Mouse (Mus musculus): Measurements from ENCODE around the gene Marc1. TPM values are rescaled to one million over a fixed set of nuclear protein-coding genes. Genes with fewer than 3 reads are reported as not detected.

The Marc1 gene
- total RNA-seq, 1 experiment from 2014 or later = not detected

DNA sequence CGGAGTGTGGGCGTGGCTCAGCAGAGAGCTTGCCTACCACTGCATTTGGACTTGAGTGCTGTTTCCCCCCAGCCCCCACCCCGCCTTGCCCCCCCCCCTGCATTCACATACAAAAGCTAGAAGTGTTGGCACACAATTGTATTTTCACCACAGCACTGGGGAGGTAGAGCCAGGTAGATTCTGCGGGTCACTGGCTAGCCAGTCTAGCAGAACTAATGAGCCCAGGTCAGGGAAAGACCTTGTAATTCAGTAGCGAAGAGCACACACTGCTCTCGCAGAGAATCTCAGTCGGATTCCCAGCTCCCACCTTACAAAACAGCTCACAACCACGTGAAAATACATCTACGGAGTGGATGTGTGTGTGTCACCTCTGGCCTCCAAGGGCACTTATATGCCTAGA is 35.8 kb downstream of the Marc1 start:
- no peak for ATAC-seq (replicated peaks; ENCODE audit: low read depth, poor library complexity, severe bottlenecking)

GRCm38 (mm10) chr1:184771891-184772249 is 39.2 kb downstream of the Marc1 start:
- ATAC-seq (replicated peaks; ENCODE audit: low read depth, poor library complexity, severe bottlenecking) = peak; percentile 34

DNA sequence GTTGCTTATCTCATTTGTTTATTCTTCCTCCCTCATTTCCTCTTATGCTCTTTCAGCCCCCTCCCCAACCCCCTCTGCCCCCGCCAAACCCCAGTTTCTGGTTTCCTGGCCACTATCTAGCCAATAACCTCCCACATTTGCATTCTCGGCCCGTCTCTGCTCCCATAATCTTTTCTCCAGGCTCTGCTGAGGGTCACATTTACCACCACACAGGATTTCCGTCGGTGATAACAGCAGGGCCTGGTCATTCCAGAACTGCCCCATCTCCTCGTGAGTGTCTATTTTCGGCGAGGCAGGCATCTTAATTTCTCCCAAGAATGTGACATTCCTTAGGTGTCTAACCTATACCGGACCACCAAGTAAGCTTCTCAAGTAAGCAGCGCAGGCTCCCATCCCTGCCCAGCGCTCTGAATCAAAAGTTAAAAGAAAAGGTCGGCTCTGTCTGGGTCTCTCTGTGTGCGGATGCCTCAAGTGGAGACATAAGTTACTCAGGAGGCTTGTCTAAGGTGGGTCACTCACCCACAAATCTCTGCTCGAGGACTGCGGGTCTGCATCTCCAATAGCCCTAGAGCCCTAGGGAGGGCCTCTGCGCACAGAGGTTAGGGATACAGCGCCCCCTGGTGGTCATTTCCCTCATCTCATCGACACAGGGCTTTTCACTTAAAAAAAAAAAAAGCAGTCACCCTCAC is 39.8 kb downstream of the Marc1 start:
- peak; percentile 73 for ATAC-seq (replicated peaks; ENCODE audit: low read depth, poor library complexity, severe bottlenecking)

DNA sequence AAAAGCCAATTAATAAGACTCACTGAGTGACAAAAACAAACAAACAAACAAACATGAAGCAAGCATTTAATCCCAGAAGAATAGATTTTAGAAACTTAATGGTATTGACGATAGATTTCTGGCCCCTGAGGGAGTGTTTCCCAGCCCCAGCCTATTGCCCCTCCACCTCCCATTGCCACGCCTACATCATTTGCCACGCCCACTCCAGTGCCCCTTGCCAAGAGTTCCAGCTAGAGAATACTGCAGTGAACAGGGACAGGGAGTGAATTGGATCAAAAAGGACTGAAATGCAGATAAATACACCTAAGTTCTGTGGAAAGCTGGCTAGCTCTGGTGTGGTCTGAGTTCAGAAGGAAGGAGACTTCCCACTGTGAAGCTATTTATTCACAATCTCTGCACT is 47.2 kb downstream of the Marc1 start:
- no peak for ATAC-seq (replicated peaks; ENCODE audit: low read depth, poor library complexity, severe bottlenecking)

DNA sequence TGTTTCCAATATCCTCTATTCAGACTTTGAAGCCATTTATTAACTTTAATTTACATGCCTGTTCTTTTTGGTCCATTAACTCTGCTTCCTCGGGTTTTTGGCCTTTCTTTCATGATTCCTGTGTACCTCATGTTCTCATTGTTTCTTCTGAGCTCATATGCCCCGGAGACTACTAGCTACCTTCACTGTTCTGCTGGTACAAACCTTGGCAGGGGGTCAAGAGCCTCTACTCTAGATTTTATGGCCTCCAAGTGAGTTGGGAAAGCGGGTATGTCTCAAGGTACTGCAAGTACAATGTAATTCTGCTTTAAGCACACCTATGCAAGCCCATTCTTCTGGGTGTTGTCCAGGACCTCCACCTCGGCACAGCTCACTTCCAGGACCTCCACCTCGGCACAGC is 48.2 kb downstream of the Marc1 start:
- ATAC-seq (replicated peaks; ENCODE audit: low read depth, poor library complexity, severe bottlenecking) = no peak

GRCm38 (mm10) chr1:184761988-184762387 is 49.1 kb downstream of the Marc1 start:
- ATAC-seq (replicated peaks; ENCODE audit: low read depth, poor library complexity, severe bottlenecking) = no peak

- ATAC-seq (replicated peaks; ENCODE audit: low read depth, poor library complexity, severe bottlenecking) = no peak
Measured at GRCm38 (mm10) chr1:184752671-184753070, 58.4 kb downstream of the Marc1 start.

- no peak for ATAC-seq (replicated peaks; ENCODE audit: low read depth, poor library complexity, severe bottlenecking)
Measured at GRCm38 (mm10) chr1:184750114-184750664, 60.9 kb downstream of the Marc1 start.

- no peak for ATAC-seq (replicated peaks; ENCODE audit: low read depth, poor library complexity, severe bottlenecking)
Measured at GRCm38 (mm10) chr1:184748692-184749152, 62.4 kb downstream of the Marc1 start.

GRCm38 (mm10) chr1:184737876-184738479 is 73.1 kb downstream of the Marc1 start:
- ATAC-seq (replicated peaks; ENCODE audit: low read depth, poor library complexity, severe bottlenecking) = peak; percentile 68

DNA sequence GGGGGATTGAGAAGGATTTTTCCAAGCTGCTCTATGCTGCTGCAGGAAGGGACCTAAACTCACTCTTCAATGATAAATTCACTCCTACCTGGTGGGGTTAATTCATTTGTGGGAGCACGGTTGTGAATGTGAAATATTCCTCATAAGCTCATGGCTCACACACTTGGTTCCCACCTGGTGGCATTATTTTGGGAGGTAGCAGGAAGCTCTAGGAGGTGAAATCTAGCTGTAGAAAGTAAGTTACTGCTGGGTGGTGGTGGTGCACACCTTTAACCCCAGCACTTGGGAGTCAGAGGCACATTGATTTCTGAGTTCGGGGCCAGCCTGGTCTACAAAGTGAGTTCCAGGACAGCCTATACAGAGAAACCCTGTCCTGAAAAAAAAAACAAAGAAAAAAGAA is 73.9 kb downstream of the Marc1 start:
- no peak for ATAC-seq (replicated peaks; ENCODE audit: low read depth, poor library complexity, severe bottlenecking)

Other genes starting within 250 kb of the Marc1 start
- gene Hlx, start 78.7 kb downstream of the Marc1 start, total RNA-seq (2017) = 4.6 and 10.8 TPM in 2 replicates
- gene Marc2, start 35.1 kb upstream of the Marc1 start, total RNA-seq (2017) = 63.2 and 74.7 TPM in 2 replicates
- not detected in 2 replicates for gene C130074G19Rik, start 71.9 kb upstream of the Marc1 start, total RNA-seq (2017)
- not detected in 2 replicates for gene Mark1, start 188.3 kb upstream of the Marc1 start, total RNA-seq (2017)

Data from common myeloid progenitor, adult 5-6 weeks (primary cell).